Comparison of ENCODE assay signal across 8 mouse cellular contexts in the genomic region with DNA sequence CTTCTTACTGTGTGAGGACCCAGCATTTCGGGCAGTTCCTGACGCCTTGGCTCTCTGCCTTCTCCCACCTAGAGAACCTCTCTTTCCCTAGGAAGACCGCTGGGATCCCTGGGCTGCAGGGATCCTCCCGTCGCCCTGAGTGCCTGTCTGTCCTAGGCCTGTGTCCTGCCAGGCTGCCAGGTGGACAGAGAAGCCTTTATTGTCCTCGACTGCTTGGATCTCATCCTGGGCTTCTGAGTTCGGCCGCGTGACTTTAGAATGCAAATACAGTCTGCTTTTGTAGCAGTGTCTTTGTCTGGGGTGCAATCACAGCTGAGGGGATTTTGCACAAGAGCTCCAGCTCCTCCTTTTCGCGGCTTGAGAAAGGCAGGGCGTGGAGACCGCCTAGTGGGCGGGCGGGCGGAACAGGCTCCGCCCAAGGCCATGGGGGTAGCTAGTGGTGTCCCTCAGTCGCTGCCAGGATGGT.
A peak's percentile ranks its signal among the peaks of the same experiment; 100 is the strongest.
DNase-seq lines count a peak whose midpoint lies in the region; ATAC-seq lines count a peak whose summit lies in the region.

No protein-coding gene starts in this region.

- peak overlapping the region; percentile 59; the same call in 1 of the 2 replicates for H3K27ac ChIP-seq in heart, embryonic 10.5 days
- H3K27ac ChIP-seq in limb, embryonic 11.5 days (replicated peaks; ENCODE audit: low read depth, low read length) = no peak overlapping the region
- H3K27ac ChIP-seq in midbrain, embryonic 10.5 days (replicated peaks) = peak overlapping the region; percentile 89

- no peak for ATAC-seq in limb, embryonic 11.5 days (ENCODE audit: insufficient number of reproducible peaks, low FRiP score, low TSS enrichment, low read depth)
- ATAC-seq in megakaryocyte-erythroid progenitor cell, adult 5-6 weeks (replicated peaks; ENCODE audit: low FRiP score, low TSS enrichment, poor library complexity, severe bottlenecking) = no peak

- peak overlapping the region; percentile 44 for H3K4me2 ChIP-seq in limb, embryonic 11.5 days (ENCODE audit: low read depth, severe bottlenecking)

- peak overlapping the region; percentile 52 for H3K9ac ChIP-seq in limb, embryonic 11.5 days (ENCODE audit: low read length)

- DNase-seq in adrenal gland, postnatal 25 days = peak; percentile 65
- DNase-seq in embryo, embryonic 9.5 days (ENCODE audit: extremely low spot score) = peak; percentile 71
- no peak for DNase-seq in heart, embryonic 10.5 days (ENCODE audit: low spot score)
- DNase-seq in kidney, adult 9 months = peak; percentile 59
- peak; percentile 63 for DNase-seq in limb, embryonic 11.5 days (ENCODE audit: low spot score)
- peak; percentile 72 for DNase-seq in midbrain, embryonic 10.5 days (ENCODE audit: low spot score)
- peak; percentile 14 for DNase-seq in spleen, adult 12 weeks (ENCODE audit: low spot score)

- peaks cover 7% of the 10 kb centered on the region for H3K4me1 ChIP-seq in heart, embryonic 10.5 days
- peaks cover 7% of the 10 kb centered on the region; the same call in 1 of the 2 replicates for H3K4me1 ChIP-seq in limb, embryonic 11.5 days (ENCODE audit: control insufficient read depth, insufficient read depth, low read length)
- H3K4me1 ChIP-seq in midbrain, embryonic 10.5 days = peaks cover 29% of the 10 kb centered on the region

- no peaks in the 10 kb centered on the region for H3K9me3 ChIP-seq in heart, embryonic 10.5 days
- no peaks in the 10 kb centered on the region for H3K9me3 ChIP-seq in limb, embryonic 11.5 days (ENCODE audit: control insufficient read depth, low read length)
- no peaks in the 10 kb centered on the region for H3K9me3 ChIP-seq in midbrain, embryonic 10.5 days (replicated peaks)

- H3K36me3 ChIP-seq in heart, embryonic 10.5 days = no peaks in the 10 kb centered on the region
- no peaks in the 10 kb centered on the region for H3K36me3 ChIP-seq in limb, embryonic 11.5 days (ENCODE audit: control insufficient read depth, insufficient read depth, low read length)
- no peaks in the 10 kb centered on the region for H3K36me3 ChIP-seq in midbrain, embryonic 10.5 days

- 4% methylated on average over 18 of the region's 18 CpGs for WGBS in heart, embryonic 10.5 days
- WGBS in limb, embryonic 11.5 days = 5% methylated on average over 18 of the region's 18 CpGs
- 2% methylated on average over 18 of the region's 18 CpGs for WGBS in midbrain, embryonic 10.5 days

- H3K27me3 ChIP-seq in heart, embryonic 10.5 days (ENCODE audit: insufficient read depth, poor library complexity, severe bottlenecking) = peaks cover 30% of the 10 kb centered on the region
- no peaks in the 10 kb centered on the region for H3K27me3 ChIP-seq in limb, embryonic 11.5 days (ENCODE audit: control insufficient read depth, insufficient read depth, low read length)
- peaks cover 63% of the 10 kb centered on the region for H3K27me3 ChIP-seq in midbrain, embryonic 10.5 days (ENCODE audit: low read depth, poor library complexity, severe bottlenecking)

- H3K4me3 ChIP-seq in heart, embryonic 10.5 days = peak overlapping the region; percentile 49
- no peak overlapping the region for H3K4me3 ChIP-seq in limb, embryonic 11.5 days (ENCODE audit: low read depth, low read length)
- H3K4me3 ChIP-seq in midbrain, embryonic 10.5 days = peak overlapping the region; percentile 44
